Mouse (Mus musculus) ES-E14 (cell line): Measurements from ENCODE around the gene Plet1. TPM values are rescaled to one million over a fixed set of nuclear protein-coding genes. Genes with fewer than 3 reads are reported as not detected.

Experiments
- DNase-seq: peaks from one replicate; pipeline ENCODE4 v3.0.0-alpha.2; 2013; ENCODE audit warnings: low read depth, low spot score
- H3K27ac ChIP-seq: 2 replicates; pipeline ENCODE4 v1.5.1; 2012; ENCODE audit warnings: low read depth, mild to moderate bottlenecking, low read length, moderate library complexity, mixed read lengths; ENCODE audit not compliant: poor library complexity, insufficient read depth, severe bottlenecking
- H3K36me3 ChIP-seq: 2 replicates; pipeline ENCODE4 v1.6.1; 2012; ENCODE audit warnings: mild to moderate bottlenecking, low read length, moderate library complexity, mixed read lengths; ENCODE audit not compliant: control insufficient read depth, poor library complexity, insufficient read depth, severe bottlenecking
- H3K4me1 ChIP-seq, 2 experiments: fragments of 150-350 bp in 1 of 2; sonication (generic) in 1 of 2; 2 replicates each; pipeline ENCODE4 v1.6.1; 2012; ENCODE audit warnings: low read length in 2 of 2, mild to moderate bottlenecking in 1 of 2, mixed read lengths in 1 of 2; ENCODE audit not compliant: control insufficient read depth in 2 of 2, insufficient read depth in 2 of 2, poor library complexity in 1 of 2
- H3K4me3 ChIP-seq, 2 experiments: fragments of 150-350 bp in 1 of 2; sonication (generic) in 1 of 2; 2 replicates each; pipeline ENCODE4 v1.5.1; 2012; ENCODE audit warnings: low read length in 2 of 2, low read depth in 1 of 2, mild to moderate bottlenecking in 1 of 2, mixed read lengths in 1 of 2; ENCODE audit not compliant: insufficient read depth in 1 of 2, poor library complexity in 1 of 2, severe bottlenecking in 1 of 2
- H3K9ac ChIP-seq: 2 replicates; pipeline ENCODE4 v1.6.1; 2012; ENCODE audit warnings: low read depth, mild to moderate bottlenecking, low read length, mixed read lengths; ENCODE audit not compliant: poor library complexity, insufficient read depth, severe bottlenecking
- H3K9me3 ChIP-seq: fragments of 150-350 bp; sonication (generic); 2 replicates; pipeline ENCODE4 v1.6.1; 2012; ENCODE audit warnings: low read depth, mild to moderate bottlenecking, low read length; ENCODE audit not compliant: control insufficient read depth, insufficient read depth
- CHD2 ChIP-seq: IDR thresholded peaks from 2 replicates; pipeline ENCODE4 v1.6.1; 2014; ENCODE audit warnings: mild to moderate bottlenecking, low read depth, low read length, inconsistent platforms
- HCFC1 ChIP-seq: IDR thresholded peaks from 2 replicates; pipeline ENCODE4 v1.6.1; 2012; ENCODE audit warnings: low read length, inconsistent platforms, borderline replicate concordance; ENCODE audit not compliant: insufficient read depth
- MAFK ChIP-seq: IDR thresholded peaks from 2 replicates; pipeline ENCODE4 v1.6.1; 2014; ENCODE audit warnings: mild to moderate bottlenecking, low read depth, low read length, inconsistent platforms; ENCODE audit not compliant: insufficient read depth
- ZC3H11A ChIP-seq: IDR thresholded peaks from 2 replicates; pipeline ENCODE4 v1.6.1; 2012; ENCODE audit warnings: low read depth, mild to moderate bottlenecking, inconsistent platforms, low read length, borderline replicate concordance
- ZNF384 ChIP-seq: IDR thresholded peaks from 2 replicates; pipeline ENCODE4 v1.6.1; 2012; ENCODE audit warnings: low read depth, low read length, inconsistent platforms
- in situ Hi-C, 2 experiments: fragments of 600-800 bp; cut with MboI; formaldehyde crosslinking; loops; one replicate each; pipeline ENCODE4 v1.15.1; 2025; ENCODE audit warnings: low sequenced_read_pairs in 2 of 2, inconsistent platforms in 1 of 2; ENCODE audit not compliant: unreplicated experiment in 2 of 2
- total RNA-seq: library from RNA; depleted of rRNA; stranded (reverse); fragments of 300-350 nt; gene quantifications from 2 replicates; pipeline ENCODE4 v1.2.3, GENCODE M21; 2012

The Plet1 gene
- total RNA-seq, 1 experiment, result 9.4 TPM

GRCm38 (mm10) chr9:50470377-50471100, 23.8 kb upstream of the Plet1 start:
- Histone ChIP-seq H3K4me3 (no peak overlapping the region), H3K36me3 (no peaks in the 10 kb centered on the region), H3K9me3 (no peaks in the 10 kb centered on the region), H3K27ac (no peak overlapping the region), H3K9ac (no peak overlapping the region), H3K4me1 (peaks cover 0 to 2% of the 10 kb centered on the region in 2 experiments; a peak in 1 of 4 replicates)
- DNase-seq, result no peak
- TF ChIP-seq HCFC1, result no peak
- in situ Hi-C loops, result no loop called here

GRCm38 (mm10) chr9:50471181-50471901, 23.0 kb upstream of the Plet1 start:
- H3K4me3 ChIP-seq, result no peak overlapping the region
- H3K9ac ChIP-seq, result no peak overlapping the region
- H3K4me1 ChIP-seq, result peaks cover 0 to 2% of the 10 kb centered on the region in 2 experiments; a peak in 1 of 4 replicates
- TF ChIP-seq ZC3H11A (no peak), ZNF384 (peak; percentile 49; the same call in 1 of the 2 replicates), HCFC1 (no peak), MAFK (no peak), CHD2 (no peak)
- no peak overlapping the region for H3K27ac ChIP-seq
- no peaks in the 10 kb centered on the region for H3K9me3 ChIP-seq
- no peaks in the 10 kb centered on the region for H3K36me3 ChIP-seq
- DNase-seq, result no peak
- in situ Hi-C loops, result no loop called here

- no peak for TF ChIP-seq ZNF384
- TF ChIP-seq ZC3H11A, result no peak
- H3K27ac ChIP-seq, result no peak overlapping the region
- in situ Hi-C loops, result no loop called here
- DNase-seq, result no peak
- H3K9ac ChIP-seq, result no peak overlapping the region
- no peak overlapping the region for H3K4me3 ChIP-seq
- no peaks in the 10 kb centered on the region for H3K36me3 ChIP-seq
- H3K9me3 ChIP-seq, result no peaks in the 10 kb centered on the region
- H3K4me1 ChIP-seq, result peaks cover 0 to 10% of the 10 kb centered on the region in 2 experiments; a peak in 1 of 4 replicates
Measured at GRCm38 (mm10) chr9:50475318-50475717, 19.0 kb upstream of the Plet1 start.

- in situ Hi-C loops, result no loop called here
- no peak overlapping the region for H3K4me3 ChIP-seq
- H3K9me3 ChIP-seq, result no peaks in the 10 kb centered on the region
- no peak overlapping the region for H3K27ac ChIP-seq
- H3K9ac ChIP-seq, result no peak overlapping the region
- H3K4me1 ChIP-seq, result peaks cover 0 to 10% of the 10 kb centered on the region in 2 experiments; a peak in 1 of 4 replicates
- no peak for DNase-seq
- H3K36me3 ChIP-seq, result no peaks in the 10 kb centered on the region
- TF ChIP-seq HCFC1, result no peak
- TF ChIP-seq MAFK, result no peak
- no peak for TF ChIP-seq CHD2
Measured at GRCm38 (mm10) chr9:50475745-50476144, 18.6 kb upstream of the Plet1 start.
